Mouse (Mus musculus): ENCODE measurements around the gene Aaed1.

Gene Aaed1

GRCm38 (mm10) chr13:64250363-64250762 lies 62.1 kb downstream of the Aaed1 start:
- DNase-seq (ENCODE audit: low spot score), result no peak

GRCm38 (mm10) chr13:64248775-64249524 lies 63.6 kb downstream of the Aaed1 start:
- DNase-seq (ENCODE audit: low spot score), result peak; percentile 90

- DNase-seq (ENCODE audit: low spot score), result peak; percentile 33
These were observed 64.2 kb downstream of the Aaed1 start for GRCm38 (mm10) chr13:64248161-64248774.

- no peak for DNase-seq (ENCODE audit: low spot score)
These were observed 66.4 kb downstream of the Aaed1 start for GRCm38 (mm10) chr13:64246106-64246505.

- DNase-seq (ENCODE audit: low spot score), result no peak
These were observed 67.7 kb downstream of the Aaed1 start for GRCm38 (mm10) chr13:64244685-64245261.

GRCm38 (mm10) chr13:64242721-64243120 lies 69.8 kb downstream of the Aaed1 start:
- no peak for DNase-seq (ENCODE audit: low spot score)

GRCm38 (mm10) chr13:64240626-64241025 lies 71.9 kb downstream of the Aaed1 start:
- no peak for DNase-seq (ENCODE audit: low spot score)

GRCm38 (mm10) chr13:64237681-64238157 lies 74.8 kb downstream of the Aaed1 start:
- DNase-seq (ENCODE audit: low spot score), result no peak

- no peak for DNase-seq (ENCODE audit: low spot score)
These were observed 75.4 kb downstream of the Aaed1 start for GRCm38 (mm10) chr13:64237000-64237680.

GRCm38 (mm10) chr13:64235777-64236176 lies 76.7 kb downstream of the Aaed1 start:
- no peak for DNase-seq (ENCODE audit: low spot score)

GRCm38 (mm10) chr13:64235062-64235715 lies 77.3 kb downstream of the Aaed1 start:
- DNase-seq (ENCODE audit: low spot score), result no peak

GRCm38 (mm10) chr13:64233139-64233538 lies 79.4 kb downstream of the Aaed1 start:
- DNase-seq (ENCODE audit: low spot score), result no peak

GRCm38 (mm10) chr13:64226725-64227124 lies 85.8 kb downstream of the Aaed1 start:
- no peak for DNase-seq (ENCODE audit: low spot score)

GRCm38 (mm10) chr13:64225738-64226137 lies 86.8 kb downstream of the Aaed1 start:
- no peak for DNase-seq (ENCODE audit: low spot score)
